Mouse (Mus musculus) B cell, adult 2 months (primary cell): Measurements from ENCODE around the gene Pdzrn3.

ENCODE experiments used
- DNase-seq, 2 experiments: peaks; one replicate each; pipeline ENCODE4 v3.0.0; 2022

Gene Pdzrn3

DNA sequence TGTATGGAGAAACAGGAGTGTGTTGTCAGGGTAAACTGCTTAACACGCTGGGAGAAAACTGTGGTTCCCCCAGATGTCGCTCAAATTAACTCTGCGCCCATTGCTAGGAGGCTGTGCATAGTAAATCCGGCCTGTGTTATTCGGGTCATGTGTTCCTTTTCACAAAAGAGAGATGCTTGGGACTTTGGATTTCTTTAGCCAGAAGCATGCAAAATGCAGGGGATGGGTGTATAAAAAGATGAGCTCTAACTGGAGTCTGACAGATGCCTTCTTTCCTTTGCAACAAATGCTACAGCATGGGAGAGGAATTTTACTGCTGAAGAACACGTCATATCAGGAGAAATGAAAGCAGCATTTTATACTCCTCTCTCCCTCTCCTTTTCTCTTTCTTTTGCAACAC lies 190.4 kb downstream of the Pdzrn3 start:
- DNase-seq, result no peak

DNA sequence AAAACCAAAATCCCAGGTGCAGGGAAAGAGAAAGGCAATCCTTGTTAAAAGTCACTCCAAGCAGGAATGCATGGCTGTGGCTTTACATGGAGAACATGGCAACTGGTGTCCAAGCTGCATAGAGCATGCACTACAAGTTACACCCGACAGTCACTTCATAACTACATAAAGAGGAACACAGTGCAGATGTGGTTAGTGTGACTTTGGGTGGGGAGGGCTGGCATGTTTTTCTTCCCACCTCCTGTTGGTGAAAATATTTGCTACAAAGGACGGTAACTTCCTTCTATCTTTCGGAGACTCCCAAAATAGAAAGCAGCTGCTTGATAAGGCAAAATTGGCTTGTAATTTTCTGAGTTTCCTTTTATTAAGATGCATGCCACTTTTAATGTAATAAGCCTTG lies 190.8 kb downstream of the Pdzrn3 start:
- DNase-seq, result no peak

DNA sequence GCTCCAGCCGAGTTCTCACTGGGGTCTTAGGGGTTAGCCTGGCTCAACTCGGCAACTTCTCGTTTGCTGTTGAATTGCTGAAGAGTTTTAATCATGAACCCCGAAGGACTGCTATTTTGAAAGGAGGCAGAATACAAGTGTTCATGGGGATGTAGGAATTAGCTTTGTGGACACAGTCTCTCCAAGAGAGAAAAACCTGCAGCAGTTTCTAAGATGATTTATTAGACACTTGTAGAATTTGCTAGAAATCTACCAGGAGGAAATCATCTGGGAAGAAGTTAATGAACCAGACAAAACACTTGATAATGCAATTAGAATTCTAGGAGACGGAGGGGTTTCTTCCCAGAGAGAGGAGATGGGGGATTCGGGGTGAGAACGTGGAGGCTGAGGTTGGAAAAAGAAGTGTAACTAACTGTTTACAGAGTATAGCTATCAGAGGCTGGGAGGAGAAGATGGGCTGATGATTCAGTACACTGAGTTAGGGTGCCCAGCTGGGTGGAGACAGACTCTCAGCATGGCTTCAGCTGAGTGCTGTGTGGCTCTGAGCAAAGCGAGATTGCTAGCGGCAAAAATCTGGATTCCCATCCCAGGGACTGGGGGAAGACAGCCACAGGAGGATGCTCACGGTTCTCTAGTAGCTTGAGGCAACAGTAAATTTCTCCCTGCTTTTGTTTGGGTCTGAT lies 193.5 kb downstream of the Pdzrn3 start:
- DNase-seq, result no peak

DNA sequence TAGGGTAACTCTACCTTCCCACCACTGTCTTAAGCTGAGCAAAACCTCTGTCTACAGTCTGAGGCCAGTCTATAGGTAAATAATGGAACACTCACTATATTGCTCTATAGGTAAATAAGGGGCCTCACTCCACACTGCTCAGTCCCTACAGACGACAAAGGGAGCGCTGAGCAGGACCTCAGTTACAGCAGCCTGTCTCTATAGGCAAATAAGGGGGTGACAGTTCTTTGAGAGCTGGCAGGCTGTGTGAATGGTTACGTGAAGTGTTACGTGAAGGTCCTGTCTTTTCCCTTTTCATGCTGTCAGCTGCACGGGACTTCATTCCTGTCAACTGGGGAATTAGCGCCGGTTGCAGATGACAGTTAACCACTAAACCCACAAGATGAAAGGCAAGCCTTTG lies 207.0 kb downstream of the Pdzrn3 start:
- no peak for DNase-seq

DNA sequence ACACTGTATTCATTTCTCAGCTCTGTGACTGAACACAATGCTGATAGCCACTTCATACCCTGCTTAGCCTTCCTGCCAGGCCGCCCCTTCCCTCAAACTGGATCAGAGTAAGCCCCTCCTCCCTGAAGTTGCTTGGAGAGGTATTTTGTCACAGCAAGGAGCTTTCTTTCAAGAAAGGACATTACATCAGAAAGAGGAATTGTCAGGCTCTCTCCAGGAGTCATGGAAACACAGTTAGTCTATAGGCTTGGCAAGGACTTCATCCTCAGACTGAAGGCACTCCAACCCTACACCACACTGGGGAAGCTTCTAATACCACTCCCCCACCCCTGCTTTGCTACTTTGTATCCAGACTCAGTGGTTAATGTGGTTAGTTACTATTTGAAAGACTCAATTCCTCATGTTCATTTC lies 224.2 kb downstream of the Pdzrn3 start:
- no peak for DNase-seq

DNA sequence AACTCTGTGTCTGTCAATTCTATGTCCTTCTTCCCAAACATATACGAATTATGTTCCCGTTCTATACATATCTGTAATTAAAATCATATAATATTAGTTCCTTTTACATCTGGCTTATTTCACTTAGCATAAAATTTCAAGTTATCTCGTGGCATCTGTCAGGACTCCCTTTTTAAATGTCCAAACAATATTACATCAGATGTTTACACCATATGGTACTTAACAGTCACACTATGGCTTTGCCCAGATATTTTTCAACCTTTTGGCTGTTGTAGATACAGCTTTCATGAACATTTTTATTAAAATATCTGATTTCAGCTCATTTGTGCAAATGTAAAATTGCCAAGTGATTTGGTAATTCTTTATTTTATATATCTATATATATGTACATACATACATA lies 242.3 kb downstream of the Pdzrn3 start:
- no peak for DNase-seq

DNA sequence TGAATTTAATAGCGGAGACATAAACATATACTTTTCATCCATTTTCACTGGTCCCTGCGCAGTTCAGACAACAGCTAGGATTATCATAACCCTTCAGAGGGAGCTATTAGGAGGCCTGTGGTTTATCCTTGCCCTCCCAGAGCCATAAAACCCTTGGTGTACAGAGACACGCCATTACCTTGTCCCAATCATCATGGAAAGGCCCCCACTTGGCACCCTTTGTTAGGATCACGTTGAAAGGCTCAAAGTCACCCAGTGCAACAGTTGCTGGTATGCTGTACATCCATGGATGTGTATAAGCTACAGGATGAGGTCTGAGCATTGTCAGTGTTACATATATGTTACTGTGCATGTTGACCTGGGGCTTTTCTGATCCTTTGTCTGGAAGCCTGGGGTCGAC lies 252.3 kb downstream of the Pdzrn3 start:
- no peak for DNase-seq

DNA sequence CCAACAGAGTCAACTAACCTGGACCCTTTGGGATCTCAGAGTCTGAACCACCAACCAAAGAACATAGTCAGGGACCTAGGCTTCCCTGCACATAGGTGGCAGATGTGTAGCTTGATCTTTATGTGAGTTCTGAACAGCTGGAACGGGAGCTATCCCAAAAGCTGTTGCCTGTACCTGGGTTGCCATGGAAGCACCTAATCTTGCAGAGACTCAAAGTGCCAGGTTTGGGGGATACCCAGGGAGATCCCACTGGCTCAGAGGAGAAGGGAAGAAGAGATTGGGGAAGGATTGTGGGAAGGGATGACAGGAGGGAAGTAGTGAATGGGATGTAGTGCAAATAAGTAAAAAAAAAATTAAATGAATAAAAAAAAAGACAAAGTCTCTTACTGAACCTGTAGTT lies 268.7 kb downstream of the Pdzrn3 start:
- no peak for DNase-seq

DNA sequence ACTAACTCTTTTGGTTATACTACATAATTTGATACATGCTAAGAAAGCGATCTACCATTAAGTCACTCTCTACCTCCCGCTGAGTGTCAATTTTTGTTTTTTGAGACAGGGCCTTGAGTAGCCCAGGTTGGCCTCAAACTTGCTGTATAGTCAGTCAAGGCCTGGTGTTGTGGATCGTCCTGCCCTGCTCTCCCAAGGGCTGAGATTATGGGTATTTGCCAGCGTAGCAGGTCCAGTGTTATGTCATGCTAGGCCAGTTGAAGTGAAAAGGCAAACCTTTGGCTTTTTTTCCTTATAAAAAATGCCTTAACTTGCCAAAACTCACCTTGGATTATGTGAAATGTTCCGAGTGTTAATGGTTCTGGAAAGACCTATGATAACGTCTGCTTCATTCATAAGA lies 274.2 kb downstream of the Pdzrn3 start:
- DNase-seq, result no peak

DNA sequence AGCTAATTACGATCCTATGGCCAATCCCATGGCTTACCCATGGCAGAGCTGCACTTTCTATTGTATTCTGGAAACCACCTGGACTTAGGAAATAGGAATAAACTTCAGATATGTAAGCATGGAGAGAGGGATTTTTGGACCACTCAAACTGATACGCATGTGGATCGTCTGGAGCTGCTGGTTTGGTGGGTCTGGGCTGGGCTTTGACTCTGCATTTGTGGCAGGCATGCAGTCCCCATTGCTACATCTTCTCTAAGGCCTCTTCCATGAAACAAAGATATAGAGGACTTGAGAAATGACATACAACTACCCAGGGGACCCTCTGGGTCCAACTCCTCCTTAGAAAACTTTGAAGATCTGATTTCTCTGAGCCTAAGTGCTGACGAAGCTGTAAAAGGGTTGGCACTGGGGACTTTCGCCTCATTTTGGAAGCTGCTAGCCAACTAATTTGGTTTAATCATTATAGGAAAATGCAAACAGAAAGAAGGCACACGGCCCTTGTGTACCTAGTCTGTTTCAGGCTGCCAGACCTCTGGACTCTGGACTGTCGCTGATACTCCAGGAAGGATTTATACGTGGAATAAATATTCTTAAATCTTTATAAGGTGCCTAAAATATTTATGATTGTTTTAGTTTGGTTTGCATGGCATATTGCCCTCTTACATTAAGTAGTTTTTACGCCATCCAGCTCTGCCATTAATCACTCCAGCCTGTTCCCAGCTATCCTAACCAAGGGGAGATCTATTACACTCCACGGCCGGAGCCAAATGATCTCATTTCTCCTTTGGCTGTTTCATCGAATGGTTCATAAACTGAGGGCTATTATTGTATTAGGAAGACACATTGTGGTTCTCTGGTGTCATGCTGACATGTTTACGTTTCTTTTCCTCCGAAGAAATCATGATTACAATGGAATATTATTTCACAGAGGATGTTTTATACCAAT lies 275.7 kb downstream of the Pdzrn3 start:
- no peak for DNase-seq
